Mouse (Mus musculus): ENCODE data around the gene Mthfsd. TPM values are rescaled to one million over a fixed set of nuclear protein-coding genes. Genes with fewer than 3 reads are reported as not detected.

Gene Mthfsd
- total RNA-seq, 2 experiments from 2014 or later, result 6.4 to 6.7 TPM

DNA sequence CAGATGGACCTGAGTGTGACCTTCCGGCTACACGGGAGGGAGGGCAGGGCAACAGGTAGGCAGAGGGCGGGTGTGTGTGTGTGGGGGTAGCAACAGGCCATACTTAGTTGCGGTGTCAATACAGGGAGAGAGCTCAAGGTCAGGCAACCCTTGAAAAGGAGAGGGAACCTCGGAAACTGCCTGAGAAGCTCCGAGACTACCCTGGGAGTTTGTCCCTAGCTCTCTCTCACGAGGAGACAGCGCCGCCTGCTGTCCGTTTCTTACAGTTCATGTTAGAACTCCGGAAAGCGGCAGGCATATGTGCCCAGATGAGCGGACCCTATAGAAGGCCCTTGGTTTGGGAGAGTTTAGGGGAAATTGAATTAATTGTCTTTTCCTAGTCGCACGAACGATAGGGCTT is 15.6 kb downstream of the Mthfsd start:
- ATAC-seq (replicated peaks; ENCODE audit: low FRiP score, poor library complexity, severe bottlenecking), result no peak

DNA sequence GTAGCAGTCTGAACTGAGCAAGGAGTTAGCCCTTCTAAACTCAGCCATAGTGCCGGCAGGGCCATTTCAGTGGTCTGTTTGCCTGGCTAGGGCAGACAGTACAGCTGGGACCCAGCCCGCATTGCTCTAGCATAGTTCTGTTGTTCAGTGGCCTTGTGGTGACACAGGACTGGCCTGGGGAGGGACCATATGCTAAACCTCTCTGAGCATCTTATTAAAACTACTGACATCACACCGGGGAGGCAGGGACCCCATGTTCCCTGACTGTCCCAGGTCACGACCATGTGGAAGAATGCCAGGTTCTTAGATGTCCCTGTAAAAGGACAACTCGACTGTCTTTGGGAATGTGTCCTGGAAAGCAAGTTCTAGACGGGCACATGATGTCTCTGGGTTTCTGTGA is 16.1 kb downstream of the Mthfsd start:
- ATAC-seq (replicated peaks; ENCODE audit: low FRiP score, poor library complexity, severe bottlenecking), result no peak

DNA sequence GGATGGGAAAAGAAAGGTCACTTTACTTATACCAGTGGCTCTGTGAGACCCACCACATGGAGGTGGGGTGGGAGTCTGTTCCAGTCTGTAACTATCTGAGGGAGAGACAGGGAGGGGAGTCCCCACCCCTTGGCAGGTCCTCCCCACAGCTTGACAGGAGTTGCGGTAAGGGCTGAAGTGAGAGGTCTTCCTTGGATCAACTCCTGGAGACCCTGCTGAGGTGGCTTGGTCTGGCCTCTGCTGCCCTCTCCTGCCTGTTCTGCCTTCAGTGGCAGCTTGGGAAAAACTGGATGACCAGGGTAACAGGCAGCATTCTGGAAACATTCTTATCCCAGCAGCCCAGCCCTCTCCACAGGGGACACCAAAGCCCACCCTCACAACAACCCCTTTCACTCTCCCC is 17.5 kb downstream of the Mthfsd start:
- ATAC-seq (replicated peaks; ENCODE audit: low FRiP score, poor library complexity, severe bottlenecking), result no peak

DNA sequence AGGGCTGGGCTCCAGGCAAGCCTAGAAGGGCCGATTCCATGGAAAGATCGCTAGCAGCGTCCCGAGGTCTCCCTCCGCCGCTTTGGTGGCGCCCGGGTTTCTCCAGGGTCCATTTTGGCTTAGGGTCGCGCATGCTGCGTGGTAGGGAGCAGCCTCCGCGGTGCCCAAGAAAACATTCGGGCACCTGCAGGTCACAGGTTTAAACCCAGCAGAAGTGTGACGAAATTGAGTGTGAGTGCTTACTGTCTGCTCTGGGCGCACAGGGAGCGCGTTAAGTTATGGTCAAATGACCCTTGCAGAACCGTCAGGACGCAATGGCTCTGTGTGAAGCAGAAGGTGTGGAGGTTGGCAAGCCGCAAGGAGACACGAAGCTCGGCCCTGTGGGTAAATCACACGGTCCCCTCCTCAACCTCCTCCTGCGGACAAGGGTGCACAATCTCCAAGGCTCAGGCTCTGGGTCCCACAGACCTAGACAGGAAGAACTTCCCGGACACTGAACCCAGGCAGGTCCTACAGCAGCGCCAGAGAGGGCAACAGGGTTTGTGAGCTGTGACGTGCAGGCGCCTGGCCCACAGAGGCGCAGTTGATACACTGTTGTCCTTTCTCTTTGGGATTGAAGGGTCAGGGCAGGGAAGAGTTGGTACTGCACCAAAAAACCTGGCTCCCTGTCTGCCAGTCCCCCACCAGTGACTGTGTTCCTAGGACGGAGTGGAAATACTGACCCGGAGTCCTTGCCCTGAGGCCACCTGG is 18.4 kb downstream of the Mthfsd start:
- no peak for ATAC-seq (replicated peaks; ENCODE audit: low FRiP score, poor library complexity, severe bottlenecking)

DNA sequence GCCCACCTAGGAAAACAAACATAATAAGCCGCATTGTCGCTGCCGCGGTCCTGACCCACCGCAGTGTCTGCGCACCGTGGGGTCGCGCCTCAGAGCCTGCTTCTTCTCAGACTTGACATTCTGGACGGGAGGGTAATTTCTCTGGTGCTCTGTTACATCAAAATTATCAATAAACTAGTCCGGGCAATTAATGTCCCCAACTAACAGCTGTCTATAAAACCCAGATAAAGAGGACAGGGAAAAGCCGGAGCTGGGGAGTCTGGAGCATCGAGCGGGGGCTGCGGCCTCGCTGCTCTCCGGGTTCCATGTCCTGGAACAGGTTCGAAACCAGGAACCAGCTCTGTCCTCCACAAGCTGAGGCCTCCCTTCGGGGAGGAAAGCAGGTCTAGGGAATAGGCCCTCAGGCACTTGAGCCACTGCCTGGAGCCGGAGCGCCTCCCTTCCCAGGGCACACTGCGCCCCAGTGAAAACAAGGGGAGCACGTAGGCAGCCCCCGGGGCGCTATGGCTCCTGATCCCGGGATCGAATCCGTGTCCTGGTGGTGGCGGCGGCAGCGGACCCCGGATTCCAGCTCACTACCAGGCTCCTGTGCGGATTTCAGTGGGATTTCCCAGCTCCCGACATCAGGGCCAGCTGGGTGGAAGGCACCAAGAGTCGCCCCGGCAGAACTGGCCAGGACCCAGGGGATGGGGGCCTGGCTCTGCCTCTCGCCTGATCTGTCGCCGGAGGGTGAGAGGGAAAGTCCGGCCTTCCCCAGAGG is 19.1 kb downstream of the Mthfsd start:
- no peak for ATAC-seq (replicated peaks; ENCODE audit: low FRiP score, poor library complexity, severe bottlenecking)

DNA sequence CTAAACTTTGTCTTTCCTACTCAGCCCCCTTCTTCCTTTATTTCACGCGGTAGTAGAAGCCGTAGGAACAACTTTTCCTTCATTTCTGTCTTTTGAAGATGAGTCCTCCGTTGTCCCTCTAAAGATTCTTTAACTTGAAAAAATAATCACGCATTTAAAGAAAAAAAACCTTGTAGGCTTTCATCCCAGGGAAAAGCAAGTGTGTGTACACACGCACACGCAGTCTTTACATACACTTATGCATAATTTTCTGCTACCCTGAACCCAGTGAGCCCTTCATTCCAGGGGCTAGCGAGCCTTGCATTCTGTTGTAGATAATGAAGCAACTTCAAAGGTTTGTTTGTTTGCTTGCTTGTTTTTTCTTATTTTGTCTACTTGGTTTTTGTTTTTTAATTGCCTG is 19.9 kb downstream of the Mthfsd start:
- no peak for ATAC-seq (replicated peaks; ENCODE audit: low FRiP score, poor library complexity, severe bottlenecking)

DNA sequence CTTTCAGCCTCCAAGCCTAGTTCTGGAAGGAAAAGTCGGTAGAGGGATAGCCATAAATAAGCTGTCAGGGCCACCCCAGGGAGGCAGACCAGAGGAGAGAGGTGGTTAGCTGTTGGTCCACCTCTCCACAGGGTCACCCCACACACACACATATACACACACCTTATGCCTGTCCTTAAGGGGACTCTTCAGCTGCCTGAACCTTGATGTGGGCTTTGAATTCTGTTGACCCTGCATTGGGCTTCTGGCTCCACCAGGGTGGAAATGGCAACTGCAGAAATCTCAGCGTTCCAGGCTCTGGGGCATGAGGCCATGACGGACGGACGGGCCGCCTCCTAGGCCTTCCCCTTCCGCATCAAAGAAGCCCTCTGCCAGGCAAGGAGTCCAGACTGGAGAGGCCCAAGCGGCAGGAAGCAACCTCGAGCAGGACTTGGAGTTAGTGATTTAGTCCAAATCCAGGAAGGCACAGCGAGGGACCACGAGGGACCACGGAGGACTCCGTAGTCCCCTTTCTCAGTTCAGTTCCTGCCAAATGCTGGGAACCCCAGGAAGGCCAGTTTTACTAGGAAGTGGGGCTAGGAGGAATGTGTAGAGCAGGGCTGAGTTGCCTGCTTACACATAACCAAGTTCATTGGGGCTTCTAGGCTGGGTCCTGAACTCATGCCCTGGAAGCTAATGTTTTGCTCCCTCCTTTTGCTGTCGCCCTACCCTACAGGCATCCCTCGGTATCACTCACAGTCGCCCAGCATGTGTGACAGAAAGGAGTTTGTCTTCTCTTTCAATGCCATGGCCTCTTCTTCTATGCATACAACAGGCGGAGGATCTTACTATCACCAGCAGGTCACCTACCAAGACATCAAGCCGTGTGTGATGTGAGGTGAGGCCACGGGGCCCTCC is 21.9 kb downstream of the Mthfsd start:
- ATAC-seq (replicated peaks; ENCODE audit: low FRiP score, poor library complexity, severe bottlenecking), result no peak

DNA sequence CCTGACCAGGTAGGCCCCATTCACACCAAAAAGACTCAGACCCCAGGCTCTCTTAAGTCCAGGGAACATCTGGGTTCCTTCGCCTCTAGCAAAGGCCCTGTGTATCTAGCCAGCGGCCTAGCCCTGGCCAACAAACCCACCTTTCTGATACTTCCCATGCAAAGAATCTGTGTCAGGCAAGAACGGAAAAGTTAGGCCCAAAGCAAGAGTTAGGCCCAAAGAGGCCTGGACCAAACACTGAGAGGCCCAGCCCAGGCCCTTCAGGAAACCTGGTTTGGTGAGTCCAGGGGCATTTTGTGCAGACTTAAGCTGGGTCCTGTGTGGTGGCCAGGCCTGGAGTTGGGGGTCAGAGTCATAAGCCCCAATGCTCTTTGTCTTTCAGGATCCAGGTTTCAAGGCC is 22.6 kb downstream of the Mthfsd start:
- no peak for ATAC-seq (replicated peaks; ENCODE audit: low FRiP score, poor library complexity, severe bottlenecking)

DNA sequence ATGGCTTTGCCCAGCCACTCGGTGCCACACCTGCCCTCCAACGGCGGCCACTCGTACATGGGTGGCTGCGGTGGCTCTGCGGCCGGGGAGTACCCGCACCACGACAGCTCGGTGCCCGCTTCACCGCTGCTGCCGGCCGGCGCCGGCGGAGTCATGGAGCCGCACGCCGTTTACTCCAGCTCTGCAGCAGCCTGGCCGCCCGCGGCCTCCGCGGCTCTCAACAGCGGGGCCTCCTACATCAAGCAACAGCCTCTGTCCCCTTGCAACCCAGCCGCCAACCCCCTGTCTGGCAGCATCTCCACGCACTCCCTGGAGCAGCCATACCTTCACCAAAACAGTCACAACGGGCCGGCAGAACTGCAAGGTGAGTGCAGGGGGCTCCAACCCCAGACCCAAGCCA is 23.2 kb downstream of the Mthfsd start:
- ATAC-seq (replicated peaks; ENCODE audit: low FRiP score, poor library complexity, severe bottlenecking), result no peak

DNA sequence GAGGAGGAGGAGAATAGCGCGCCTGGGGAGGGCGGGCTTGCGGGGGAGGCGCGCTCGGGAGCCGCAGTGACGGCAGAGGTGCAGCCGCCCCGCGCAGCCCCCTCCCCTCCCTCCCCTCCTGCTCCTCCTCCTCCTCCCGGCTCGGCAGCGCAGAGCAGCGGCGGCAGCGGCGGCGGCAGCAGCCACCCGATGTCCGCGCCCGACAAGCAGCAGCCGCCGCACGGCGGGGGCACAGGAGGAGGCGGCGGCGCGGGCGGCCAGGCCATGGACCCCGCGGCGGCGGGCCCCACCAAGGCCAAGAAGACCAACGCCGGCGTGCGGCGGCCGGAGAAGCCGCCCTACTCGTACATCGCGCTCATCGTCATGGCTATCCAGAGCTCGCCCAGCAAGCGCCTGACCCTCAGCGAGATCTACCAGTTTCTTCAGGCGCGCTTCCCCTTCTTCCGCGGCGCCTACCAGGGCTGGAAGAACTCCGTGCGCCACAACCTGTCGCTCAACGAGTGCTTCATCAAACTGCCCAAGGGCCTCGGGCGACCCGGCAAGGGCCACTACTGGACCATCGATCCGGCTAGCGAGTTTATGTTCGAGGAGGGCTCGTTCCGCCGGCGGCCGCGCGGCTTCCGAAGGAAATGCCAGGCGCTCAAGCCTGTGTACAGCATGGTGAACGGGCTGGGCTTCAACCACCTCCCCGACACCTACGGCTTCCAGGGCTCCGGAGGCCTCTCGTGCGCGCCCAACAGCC is 23.8 kb downstream of the Mthfsd start, which contains the start of gene Foxf1:
Gene Foxf1, plus strand, starts transcription at position 177 of the 742 bp plus-strand sequence.
- no peak for ATAC-seq (replicated peaks; ENCODE audit: low FRiP score, poor library complexity, severe bottlenecking)

DNA sequence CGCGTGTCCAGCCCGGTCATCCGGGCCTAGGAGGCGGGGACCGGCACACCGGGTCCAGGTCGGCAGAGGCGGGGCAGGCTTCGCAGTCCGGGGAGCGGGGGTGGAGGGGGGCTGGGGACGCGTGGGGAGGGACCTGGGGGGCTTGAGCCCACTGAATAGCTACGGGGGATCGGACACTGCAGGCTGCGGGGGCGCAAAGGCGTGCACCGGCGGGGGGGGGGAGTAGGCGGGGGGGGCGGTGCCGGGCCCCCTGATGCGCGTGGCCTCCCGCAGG is 24.3 kb downstream of the Mthfsd start:
- no peak for ATAC-seq (replicated peaks; ENCODE audit: low FRiP score, poor library complexity, severe bottlenecking)

DNA sequence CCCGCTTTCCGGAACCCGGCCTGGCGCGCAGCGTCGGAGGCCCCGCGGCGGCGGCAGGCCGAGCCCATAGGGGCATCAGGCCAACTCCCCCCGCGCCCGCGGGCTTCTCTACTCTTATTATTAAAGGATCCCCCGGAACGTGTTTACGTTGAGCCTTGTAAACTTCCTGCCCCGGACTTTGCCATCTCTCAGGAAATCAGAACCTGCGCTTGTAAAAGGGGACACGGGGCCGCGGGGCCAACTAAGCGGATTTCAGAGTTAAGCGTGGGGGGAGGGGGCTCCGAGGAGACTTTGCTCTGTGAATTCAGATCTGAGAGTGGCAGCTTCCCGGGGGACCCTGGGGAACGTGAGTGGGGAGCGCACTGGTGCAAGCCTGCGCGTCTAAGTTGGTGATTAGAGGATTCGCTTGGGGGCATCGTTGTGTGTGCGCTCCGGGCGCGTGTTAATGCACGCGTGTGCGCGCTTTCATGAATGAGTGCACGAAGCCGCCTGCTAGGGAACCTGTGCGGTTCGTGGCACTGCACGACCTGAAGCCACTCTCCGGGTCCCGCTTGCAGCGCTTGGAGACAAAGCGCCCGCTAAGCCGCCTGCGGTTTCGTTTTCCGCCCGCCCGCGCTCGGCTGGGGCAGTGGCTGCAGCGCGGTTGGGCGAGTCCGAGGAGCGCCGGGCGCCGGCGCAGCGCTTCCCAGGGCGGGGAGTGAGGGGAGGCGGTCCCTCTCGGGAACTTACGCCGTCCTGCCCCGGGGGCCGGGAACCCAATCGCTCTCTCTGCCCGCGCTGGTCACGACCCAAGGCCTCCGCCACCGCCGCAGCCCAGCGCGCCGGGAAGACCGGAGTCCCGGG is 24.9 kb downstream of the Mthfsd start:
- no peak for ATAC-seq (replicated peaks; ENCODE audit: low FRiP score, poor library complexity, severe bottlenecking)

DNA sequence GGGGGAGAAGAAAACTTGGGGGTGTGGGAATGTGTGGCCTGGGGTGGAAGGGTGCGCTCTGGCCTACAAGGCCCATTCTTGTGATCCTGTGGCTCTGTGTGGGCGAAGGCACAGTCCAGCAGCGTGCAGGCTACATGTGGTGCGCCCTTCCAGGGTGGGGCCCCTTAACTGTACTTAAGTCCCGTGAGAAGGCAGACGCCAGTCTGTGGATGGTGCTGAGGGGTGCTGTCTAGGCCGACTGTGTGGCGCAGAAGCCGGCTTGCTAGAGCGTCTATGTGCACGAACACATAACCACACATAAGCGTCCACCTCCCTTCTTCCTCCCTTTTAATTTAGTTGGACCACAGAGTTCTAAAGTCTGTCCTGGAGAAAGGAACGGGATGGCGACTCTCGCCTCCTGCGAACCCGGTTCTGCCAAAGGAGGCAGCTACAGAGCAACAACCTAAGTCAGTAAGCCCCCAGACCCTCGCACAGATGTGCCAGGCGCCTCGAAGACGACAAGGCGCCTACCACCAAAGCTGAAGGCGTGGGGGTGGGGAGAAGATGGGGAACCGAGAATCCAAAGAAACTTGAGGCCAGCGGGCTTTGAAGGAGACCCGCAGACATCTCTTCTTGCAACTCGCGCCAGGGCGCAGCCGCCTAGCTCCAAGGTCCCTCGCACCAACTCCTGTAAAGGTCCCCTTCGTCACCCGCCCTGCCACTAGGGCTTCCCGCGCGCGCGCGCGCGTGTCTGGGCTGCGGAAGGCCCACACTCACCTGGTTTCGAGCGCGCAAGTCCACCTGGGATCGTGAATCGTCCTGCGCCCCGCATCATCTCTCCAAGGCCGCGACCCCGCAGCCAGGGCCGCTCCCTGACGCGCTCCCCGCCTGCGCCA is 25.7 kb downstream of the Mthfsd start:
- no peak for ATAC-seq (replicated peaks; ENCODE audit: low FRiP score, poor library complexity, severe bottlenecking)

DNA sequence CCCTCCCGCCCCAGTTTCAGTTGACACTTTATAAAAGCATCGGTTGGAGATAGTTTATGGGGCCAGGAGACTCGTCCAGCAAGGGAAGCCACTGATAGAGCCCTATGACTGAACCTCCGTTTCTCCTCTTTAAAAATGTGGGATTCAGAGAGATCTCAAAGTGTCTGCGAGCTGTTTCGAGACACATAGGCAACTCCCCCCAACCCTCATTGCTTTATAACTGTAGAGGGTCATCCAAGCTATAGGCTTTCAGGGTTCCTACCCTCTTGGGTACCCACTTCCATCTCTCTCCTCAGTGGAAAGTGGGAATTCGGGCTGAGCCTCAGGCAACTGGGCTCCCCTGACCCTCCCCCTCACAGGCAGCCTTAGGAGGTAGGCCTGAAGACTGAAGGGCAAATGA is 26.8 kb downstream of the Mthfsd start:
- no peak for ATAC-seq (replicated peaks; ENCODE audit: low FRiP score, poor library complexity, severe bottlenecking)

DNA sequence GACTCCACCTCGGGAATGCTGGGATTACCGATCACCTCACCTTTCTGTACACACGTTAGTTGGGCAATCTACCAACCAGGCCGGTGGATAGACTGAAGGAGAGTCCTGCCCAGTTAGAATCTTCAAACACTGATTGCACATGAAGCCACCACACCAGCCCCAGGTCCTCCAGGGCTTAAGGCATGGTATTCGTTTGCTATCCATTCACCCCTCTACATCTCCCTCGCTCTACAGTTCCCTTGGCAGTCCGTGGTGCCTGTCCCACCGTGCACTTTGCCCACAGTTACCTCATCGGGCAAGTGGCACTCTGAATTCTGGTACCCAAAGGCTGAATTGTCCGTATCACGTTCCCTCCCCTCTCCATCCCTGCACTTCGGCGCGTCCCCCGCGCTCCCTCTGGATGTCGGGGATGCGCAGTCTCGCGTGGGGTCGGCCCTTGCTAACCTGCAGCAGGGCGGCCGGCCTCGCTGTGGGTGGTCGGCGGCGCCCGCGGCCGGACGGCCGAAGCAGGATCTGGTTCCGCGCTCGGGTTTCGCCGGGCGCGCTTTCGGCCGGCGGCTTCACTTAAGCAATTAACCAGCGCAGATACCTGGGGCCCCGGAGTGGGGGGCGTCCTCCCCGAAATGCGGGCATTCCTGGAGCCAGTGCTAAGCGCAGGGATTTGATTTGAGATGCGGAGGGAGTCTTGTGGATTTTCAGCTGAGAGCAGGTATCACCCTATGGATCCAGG is 27.7 kb downstream of the Mthfsd start:
- no peak for ATAC-seq (replicated peaks; ENCODE audit: low FRiP score, poor library complexity, severe bottlenecking)

DNA sequence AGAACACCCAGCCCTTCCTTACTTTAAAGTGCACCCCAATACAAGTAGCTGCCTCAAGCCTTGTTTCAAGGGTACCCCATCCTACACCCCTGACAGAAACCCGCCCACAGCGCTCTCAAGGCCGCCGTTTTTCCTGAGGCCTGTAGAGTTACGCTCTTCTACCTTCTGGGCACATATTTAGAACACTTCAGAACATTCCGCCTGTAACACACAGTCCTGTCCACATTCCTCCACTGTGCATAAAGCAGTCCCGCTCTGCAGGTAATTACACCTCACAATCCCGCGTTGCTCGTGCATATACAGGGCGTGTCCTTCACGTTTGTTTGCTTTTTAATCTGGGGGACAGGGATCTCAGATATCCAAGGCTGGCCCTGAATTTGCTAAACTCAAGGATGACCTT is 28.2 kb downstream of the Mthfsd start:
- ATAC-seq (replicated peaks; ENCODE audit: low FRiP score, poor library complexity, severe bottlenecking), result no peak

DNA sequence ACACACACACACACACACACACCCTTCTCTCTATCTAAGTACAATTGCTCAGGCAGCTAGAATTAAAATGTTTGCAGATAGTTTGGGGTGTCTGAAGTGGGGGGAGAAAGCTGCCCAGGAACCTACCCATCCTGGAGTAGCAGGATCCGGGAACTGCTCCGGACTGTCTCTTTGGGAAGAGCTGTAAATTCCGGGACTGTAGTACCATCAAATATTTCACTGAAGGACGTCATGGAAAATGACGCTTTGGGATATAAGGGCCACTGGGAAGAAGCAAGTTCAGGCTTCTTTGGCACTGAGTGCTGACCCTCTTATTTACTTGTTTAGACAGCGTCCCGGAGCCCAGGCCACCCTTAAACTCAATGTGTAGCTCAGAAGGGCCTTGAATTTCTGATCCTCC is 29.0 kb downstream of the Mthfsd start:
- ATAC-seq (replicated peaks; ENCODE audit: low FRiP score, poor library complexity, severe bottlenecking), result no peak

DNA sequence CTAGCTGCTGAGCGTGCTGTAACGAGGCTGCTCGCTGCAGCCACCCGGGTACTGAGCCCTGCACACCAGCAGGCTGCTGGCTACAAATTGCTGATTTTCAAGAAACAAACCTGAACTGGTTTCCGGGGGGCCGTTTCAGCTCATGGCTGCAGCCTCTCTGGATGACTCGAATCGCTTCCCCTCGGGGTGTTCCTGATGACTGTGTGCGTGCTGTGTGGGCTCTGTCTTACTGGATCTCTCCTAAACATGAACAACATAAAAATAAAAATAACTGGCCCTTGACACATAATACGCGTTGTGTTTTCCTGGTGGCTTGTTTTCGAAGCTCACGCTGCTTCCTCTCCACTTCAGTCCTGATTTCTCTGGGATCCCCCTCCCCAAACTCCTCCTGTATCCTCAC is 29.5 kb downstream of the Mthfsd start:
- ATAC-seq (replicated peaks; ENCODE audit: low FRiP score, poor library complexity, severe bottlenecking), result no peak

All from erythroid progenitor cell, adult 5-6 weeks (primary cell).